Mouse (Mus musculus): ENCODE data around the gene Tdrd12.

- no peak for TF ChIP-seq CTCF (IDR thresholded peaks at IDR 0.05; ENCODE audit: borderline replicate concordance, insufficient read depth, low read depth, low read length)
- no peak for TF ChIP-seq POLR2A (IDR thresholded peaks at IDR 0.05; ENCODE audit: borderline replicate concordance, insufficient read depth, low read length)
These were observed 72.5 kb downstream of the Tdrd12 start for GRCm38 (mm10) chr7:35465027-35465426.
